Mouse (Mus musculus) lung, postnatal 0 days (tissue): Measurements from ENCODE around the gene Tep1.

ENCODE experiments used
- CTCF ChIP-seq: IDR thresholded peaks from 2 replicates; pipeline ENCODE4 v1.5.1; 2016; ENCODE audit warnings: antibody characterized with exemption, mild to moderate bottlenecking
- EP300 ChIP-seq: IDR thresholded peaks from 2 replicates; pipeline ENCODE4 v1.6.1; 2016; ENCODE audit warnings: antibody characterized with exemption, mild to moderate bottlenecking, control low read depth

GRCm38 (mm10) chr14:50799502-50800259, 70.7 kb downstream of the Tep1 start:
- TF ChIP-seq CTCF (peak; percentile 69), EP300 (no peak)
